Mouse (Mus musculus): ENCODE measurements around the gene Tuba1c. TPM values are rescaled to one million over a fixed set of nuclear protein-coding genes. Genes with fewer than 3 reads are reported as not detected.

The Tuba1c gene
- polyA plus RNA-seq, 1 experiment from 2014 or later = 135 TPM

GRCm38 (mm10) chr15:99031388-99031675 is 1.6 kb downstream of the Tuba1c start:
- Histone ChIP-seq H3K27me3 (replicated peaks) (no peaks in the 10 kb centered on the region), H3K27ac (ENCODE audit: poor library complexity, severe bottlenecking) (no peak overlapping the region), H3K4me1 (replicated peaks) (peaks cover 43% of the 10 kb centered on the region), H3K36me3 (peaks cover 20% of the 10 kb centered on the region), H3K9me3 (replicated peaks) (no peaks in the 10 kb centered on the region; the same call in 1 of the 2 replicates), H3K4me2 (peak overlapping the region; percentile 89), H3K9ac (peak overlapping the region; percentile 59), H3K4me3 (peak overlapping the region; percentile 75)
- no peak for ATAC-seq (ENCODE audit: insufficient number of reproducible peaks, low FRiP score)
- 61% methylated on average over 4 of the region's 4 CpGs for WGBS

GRCm38 (mm10) chr15:99032041-99032725 is 2.5 kb downstream of the Tuba1c start:
- no peaks in the 10 kb centered on the region for H3K27me3 ChIP-seq (replicated peaks)
- H3K4me1 ChIP-seq (replicated peaks) = peaks cover 43% of the 10 kb centered on the region
- H3K36me3 ChIP-seq = peaks cover 26% of the 10 kb centered on the region
- peak overlapping the region; percentile 64 for H3K9ac ChIP-seq
- H3K4me2 ChIP-seq = peak overlapping the region; percentile 89
- peak overlapping the region; percentile 75 for H3K4me3 ChIP-seq
- 50% methylated on average over 9 of the region's 9 CpGs for WGBS
- no peaks in the 10 kb centered on the region for H3K9me3 ChIP-seq (replicated peaks)
- ATAC-seq (ENCODE audit: insufficient number of reproducible peaks, low FRiP score) = no peak
- H3K27ac ChIP-seq (ENCODE audit: poor library complexity, severe bottlenecking) = peak overlapping the region; percentile 48

- no peak for ATAC-seq (ENCODE audit: insufficient number of reproducible peaks, low FRiP score)
- Histone ChIP-seq H3K36me3 (peaks cover 26% of the 10 kb centered on the region), H3K9ac (peak overlapping the region; percentile 64), H3K4me3 (peak overlapping the region; percentile 75), H3K4me1 (replicated peaks) (peaks cover 43% of the 10 kb centered on the region), H3K9me3 (replicated peaks) (no peaks in the 10 kb centered on the region), H3K4me2 (peak overlapping the region; percentile 89), H3K27ac (ENCODE audit: poor library complexity, severe bottlenecking) (peak overlapping the region; percentile 48; the same call in 1 of the 2 replicates), H3K27me3 (replicated peaks) (no peaks in the 10 kb centered on the region)
- 35% methylated on average over 7 of the region's 7 CpGs for WGBS
Measured at GRCm38 (mm10) chr15:99032726-99033250, 3.1 kb downstream of the Tuba1c start.

GRCm38 (mm10) chr15:99033498-99034270 is 4.0 kb downstream of the Tuba1c start:
- peaks cover 41% of the 10 kb centered on the region for H3K4me1 ChIP-seq (replicated peaks)
- no peak overlapping the region for H3K27ac ChIP-seq (ENCODE audit: poor library complexity, severe bottlenecking)
- no peak for ATAC-seq (ENCODE audit: insufficient number of reproducible peaks, low FRiP score)
- no peak overlapping the region for H3K9ac ChIP-seq
- peak overlapping the region; percentile 89 for H3K4me2 ChIP-seq
- H3K9me3 ChIP-seq (replicated peaks) = no peaks in the 10 kb centered on the region
- H3K4me3 ChIP-seq = 0 out of 2 replicates have a peak overlapping the region, but pooled peaks have one; percentile 75
- peaks cover 35% of the 10 kb centered on the region for H3K36me3 ChIP-seq
- 64% methylated on average over 7 of the region's 7 CpGs for WGBS
- H3K27me3 ChIP-seq (replicated peaks) = no peaks in the 10 kb centered on the region

- 77% methylated on average over 4 of the region's 4 CpGs for WGBS
- Histone ChIP-seq H3K27me3 (replicated peaks) (no peaks in the 10 kb centered on the region), H3K27ac (ENCODE audit: poor library complexity, severe bottlenecking) (no peak overlapping the region), H3K4me3 (no peak overlapping the region), H3K9me3 (replicated peaks) (no peaks in the 10 kb centered on the region), H3K9ac (no peak overlapping the region; the same call in 1 of the 2 replicates), H3K4me2 (no peak overlapping the region), H3K4me1 (replicated peaks) (peaks cover 39% of the 10 kb centered on the region), H3K36me3 (peaks cover 37% of the 10 kb centered on the region)
- no peak for ATAC-seq (ENCODE audit: insufficient number of reproducible peaks, low FRiP score)
Measured at GRCm38 (mm10) chr15:99035431-99035830, 5.7 kb downstream of the Tuba1c start.

- Histone ChIP-seq H3K4me2 (no peak overlapping the region), H3K27ac (ENCODE audit: poor library complexity, severe bottlenecking) (no peak overlapping the region), H3K36me3 (peaks cover 37% of the 10 kb centered on the region), H3K4me3 (no peak overlapping the region), H3K4me1 (replicated peaks) (peaks cover 46% of the 10 kb centered on the region), H3K27me3 (replicated peaks) (0 out of 2 replicates have a peak, but pooled peaks cover under 1% of the 10 kb centered on the region), H3K9ac (no peak overlapping the region), H3K9me3 (replicated peaks) (no peaks in the 10 kb centered on the region)
- no peak for ATAC-seq (ENCODE audit: insufficient number of reproducible peaks, low FRiP score)
- WGBS = 67% methylated on average over 8 of the region's 8 CpGs
Measured at GRCm38 (mm10) chr15:99036249-99036905, 6.7 kb downstream of the Tuba1c start.

GRCm38 (mm10) chr15:99038025-99038424 is 8.3 kb downstream of the Tuba1c start:
- Histone ChIP-seq H3K4me3 (no peak overlapping the region), H3K9me3 (replicated peaks) (no peaks in the 10 kb centered on the region), H3K27me3 (replicated peaks) (0 out of 2 replicates have a peak, but pooled peaks cover 11% of the 10 kb centered on the region), H3K9ac (no peak overlapping the region), H3K4me2 (no peak overlapping the region), H3K4me1 (replicated peaks) (peaks cover 32% of the 10 kb centered on the region), H3K27ac (ENCODE audit: poor library complexity, severe bottlenecking) (no peak overlapping the region), H3K36me3 (peaks cover 37% of the 10 kb centered on the region)
- no peak for ATAC-seq (ENCODE audit: insufficient number of reproducible peaks, low FRiP score)
- 100% methylated on average over 1 of the region's 1 CpGs for WGBS

GRCm38 (mm10) chr15:99038797-99039196 is 9.1 kb downstream of the Tuba1c start:
- H3K9me3 ChIP-seq (replicated peaks) = no peaks in the 10 kb centered on the region

GRCm38 (mm10) chr15:99039306-99039705 is 9.6 kb downstream of the Tuba1c start:
- no peaks in the 10 kb centered on the region for H3K9me3 ChIP-seq (replicated peaks)
- no peak overlapping the region for H3K4me3 ChIP-seq
- 0 out of 2 replicates have a peak, but pooled peaks cover 11% of the 10 kb centered on the region for H3K27me3 ChIP-seq (replicated peaks)
- ATAC-seq (ENCODE audit: insufficient number of reproducible peaks, low FRiP score) = no peak
- H3K27ac ChIP-seq (ENCODE audit: poor library complexity, severe bottlenecking) = no peak overlapping the region
- H3K4me1 ChIP-seq (replicated peaks) = peaks cover 22% of the 10 kb centered on the region
- WGBS = 75% methylated on average over 4 of the region's 4 CpGs
- H3K4me2 ChIP-seq = no peak overlapping the region
- peaks cover 37% of the 10 kb centered on the region for H3K36me3 ChIP-seq
- no peak overlapping the region; the same call in 1 of the 2 replicates for H3K9ac ChIP-seq

More at GRCm38 (mm10) chr15:99038797-99039196, 9.1 kb downstream of the Tuba1c start:
- Histone ChIP-seq H3K4me2 (no peak overlapping the region), H3K4me3 (no peak overlapping the region), H3K9ac (no peak overlapping the region), H3K36me3 (peaks cover 37% of the 10 kb centered on the region), H3K4me1 (replicated peaks) (peaks cover 24% of the 10 kb centered on the region), H3K27ac (ENCODE audit: poor library complexity, severe bottlenecking) (no peak overlapping the region), H3K27me3 (replicated peaks) (0 out of 2 replicates have a peak, but pooled peaks cover 11% of the 10 kb centered on the region)
- 85% methylated on average over 5 of the region's 5 CpGs for WGBS
- ATAC-seq (ENCODE audit: insufficient number of reproducible peaks, low FRiP score) = no peak

- Histone ChIP-seq H3K27me3 (replicated peaks) (0 out of 2 replicates have a peak, but pooled peaks cover 11% of the 10 kb centered on the region), H3K9ac (no peak overlapping the region), H3K4me1 (replicated peaks) (peaks cover 26% of the 10 kb centered on the region), H3K4me3 (no peak overlapping the region), H3K36me3 (peaks cover 28% of the 10 kb centered on the region), H3K9me3 (replicated peaks) (no peaks in the 10 kb centered on the region), H3K4me2 (no peak overlapping the region), H3K27ac (ENCODE audit: poor library complexity, severe bottlenecking) (no peak overlapping the region)
- ATAC-seq (ENCODE audit: insufficient number of reproducible peaks, low FRiP score) = no peak
- 55% methylated on average over 26 of the region's 26 CpGs for WGBS
Measured at GRCm38 (mm10) chr15:99039996-99040919, 10.6 kb downstream of the Tuba1c start.

All from heart, embryonic 12.5 days (tissue).